Mouse (Mus musculus) Muller cell, postnatal 12 days (primary cell): ENCODE measurements around the gene C87436.
A peak's percentile ranks its signal among the peaks of the same experiment; 100 is the strongest.

Experiments used
- DNase-seq: peaks from one replicate; pipeline ENCODE4 v3.0.0-alpha.2; 2015; ENCODE audit errors: inconsistent ontology term

Gene C87436

DNA sequence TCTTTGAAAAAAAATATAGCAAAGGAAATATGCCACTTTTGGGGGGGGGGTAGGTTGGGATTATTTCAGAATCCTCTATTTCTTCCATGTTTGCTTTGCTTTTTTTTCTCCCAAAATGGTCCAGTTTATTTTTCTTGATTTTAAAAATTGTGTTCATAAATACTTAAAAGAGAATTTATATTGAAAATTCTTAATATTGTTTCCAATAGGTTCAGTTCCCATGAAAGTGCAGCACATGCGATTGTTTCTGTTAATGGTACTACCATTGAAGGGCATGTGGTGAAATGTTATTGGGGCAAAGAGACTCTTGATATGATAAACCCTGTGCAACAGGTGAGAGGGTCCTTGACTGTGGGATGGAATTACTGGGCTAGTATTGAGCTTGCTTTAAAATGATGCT is 11.8 kb upstream of the C87436 start, which contains the start of gene Gm44790:
Gm44790 (plus strand) TSS at position 301 of the 400 bp plus-strand sequence.
- no peak for DNase-seq

DNA sequence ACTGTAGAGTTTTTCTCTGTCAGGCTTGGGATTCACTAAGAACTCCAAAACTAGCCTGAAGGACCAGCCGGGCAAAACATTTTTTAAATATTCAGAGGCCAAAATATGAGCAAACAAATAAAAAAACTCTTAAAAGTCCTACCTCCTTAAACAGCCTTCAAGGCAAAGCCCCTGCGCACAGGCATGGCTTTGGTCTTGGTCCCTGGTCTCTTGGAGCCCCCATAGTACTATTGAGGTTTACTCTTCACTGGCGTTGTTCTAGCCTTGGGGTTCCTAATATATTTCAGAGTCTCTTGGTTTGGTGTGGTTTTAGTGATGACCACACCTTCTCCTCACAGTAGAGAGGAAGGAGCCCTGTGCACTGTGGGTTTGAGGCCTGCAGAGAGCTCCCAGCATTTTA is 6.6 kb upstream of the C87436 start:
- no peak for DNase-seq

DNA sequence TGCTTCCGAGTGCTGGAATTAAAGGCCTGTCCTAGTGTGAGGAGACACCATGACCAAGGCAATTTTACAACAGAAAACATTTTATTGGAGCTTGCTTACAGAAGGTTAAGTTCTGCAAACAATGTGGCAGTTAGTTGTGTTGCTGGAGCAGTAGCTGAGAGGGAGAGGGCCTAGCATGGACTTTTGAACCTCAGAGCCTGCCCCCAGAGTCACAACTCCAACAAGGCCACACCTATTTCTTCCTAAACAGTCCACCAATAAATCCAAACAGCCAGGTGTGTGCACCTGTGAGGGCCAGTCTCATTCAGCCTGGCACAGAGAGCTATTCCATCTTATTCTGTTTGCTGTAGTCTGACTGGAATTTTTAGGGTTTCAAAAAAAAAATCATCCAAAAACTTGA is 4.5 kb upstream of the C87436 start:
- no peak for DNase-seq

DNA sequence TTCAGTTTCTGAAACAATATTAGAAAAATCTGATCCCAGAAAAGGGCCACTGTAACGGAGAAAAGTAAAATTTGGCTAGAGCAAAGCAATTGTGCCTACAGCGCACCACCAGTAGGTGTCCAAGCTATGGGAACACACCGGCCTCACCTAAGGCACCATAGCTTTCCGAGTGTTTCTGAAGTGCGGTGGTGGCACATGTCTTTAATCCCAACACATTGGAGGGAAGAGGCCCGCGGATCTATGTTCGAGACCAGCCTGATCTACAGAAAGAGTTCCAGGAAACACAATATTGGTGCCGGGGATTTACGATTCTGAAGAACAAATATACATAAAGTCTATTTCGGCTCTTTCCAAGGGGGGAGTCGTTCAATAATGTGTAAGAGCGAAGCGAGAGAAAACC is 463 bp upstream of the C87436 start:
- peak; percentile 72 for DNase-seq

DNA sequence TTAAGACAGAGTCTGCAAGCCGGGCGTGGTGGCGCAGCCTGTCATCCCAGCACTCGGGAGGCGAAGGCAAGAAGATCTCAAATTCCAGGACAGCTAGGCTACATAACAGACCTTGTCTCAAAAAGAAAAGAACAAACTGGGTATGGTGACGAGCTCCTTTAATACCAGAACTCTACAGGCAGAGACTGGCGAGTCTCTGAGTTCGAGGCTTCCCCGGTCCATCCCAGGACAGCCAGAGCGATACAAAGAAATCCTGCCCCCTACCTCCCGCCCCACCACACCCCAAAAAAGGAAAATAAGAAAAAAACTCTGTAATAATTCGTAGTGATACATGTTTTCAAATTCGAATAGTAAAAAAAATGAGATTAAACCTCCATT is 934 bp downstream of the C87436 start:
- DNase-seq: no peak

DNA sequence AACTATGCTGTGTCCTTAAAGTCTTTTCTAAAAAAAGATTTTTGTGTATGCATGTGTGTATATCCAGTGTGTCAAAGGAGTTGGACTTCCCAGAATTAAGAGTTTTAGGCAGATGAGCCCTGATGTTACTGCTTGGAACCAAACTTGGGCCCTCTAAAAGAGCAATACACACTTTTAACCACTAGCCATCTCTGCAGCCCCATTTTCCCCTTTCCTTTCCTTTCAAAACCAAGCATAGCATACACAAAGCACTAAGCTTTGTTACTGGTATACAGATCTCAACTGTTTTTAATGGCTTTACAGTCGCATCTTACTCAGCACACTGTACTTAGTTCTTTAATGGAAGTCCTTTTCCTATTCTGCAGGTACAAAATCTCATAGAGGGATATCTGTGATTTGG is 1.4 kb downstream of the C87436 start:
- no peak for DNase-seq

DNA sequence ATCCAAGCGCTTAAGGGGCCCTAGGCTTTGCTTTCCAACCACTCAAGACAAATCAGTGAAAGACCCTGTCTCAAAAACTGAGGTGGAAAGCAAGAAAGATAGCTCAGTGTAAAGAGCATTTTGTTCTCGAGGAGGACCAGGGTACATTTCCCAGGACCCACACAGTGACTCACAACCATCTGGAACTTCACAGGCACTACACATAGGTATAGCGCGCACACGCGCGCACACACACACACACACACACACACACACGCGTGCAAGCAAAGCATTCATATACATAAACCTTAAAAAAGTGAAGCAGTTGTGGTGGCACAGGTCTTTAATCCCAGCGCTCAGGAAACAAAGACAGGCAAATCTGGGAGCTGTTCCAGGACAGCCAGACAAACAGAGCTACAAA is 3.4 kb downstream of the C87436 start:
- no peak for DNase-seq

DNA sequence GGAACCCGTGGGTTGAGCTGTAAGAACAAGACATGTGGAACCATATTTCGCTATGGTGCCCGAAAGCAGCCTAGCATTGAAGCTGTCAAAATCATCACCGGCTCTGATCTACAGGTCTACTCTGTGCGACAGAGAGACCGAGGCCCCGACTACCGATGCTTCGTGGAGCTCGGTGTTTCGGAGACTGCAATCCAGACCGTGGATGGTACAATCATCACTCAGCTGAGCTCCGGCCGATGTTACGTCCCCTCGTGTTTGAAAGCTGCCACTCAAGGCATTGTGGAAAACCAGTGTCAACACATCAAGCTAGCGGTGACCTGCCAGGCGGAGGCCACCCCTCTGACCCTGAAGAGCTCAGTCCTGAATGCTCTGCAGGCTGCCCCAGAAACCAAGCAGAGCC is 7.4 kb downstream of the C87436 start:
- DNase-seq: no peak

DNA sequence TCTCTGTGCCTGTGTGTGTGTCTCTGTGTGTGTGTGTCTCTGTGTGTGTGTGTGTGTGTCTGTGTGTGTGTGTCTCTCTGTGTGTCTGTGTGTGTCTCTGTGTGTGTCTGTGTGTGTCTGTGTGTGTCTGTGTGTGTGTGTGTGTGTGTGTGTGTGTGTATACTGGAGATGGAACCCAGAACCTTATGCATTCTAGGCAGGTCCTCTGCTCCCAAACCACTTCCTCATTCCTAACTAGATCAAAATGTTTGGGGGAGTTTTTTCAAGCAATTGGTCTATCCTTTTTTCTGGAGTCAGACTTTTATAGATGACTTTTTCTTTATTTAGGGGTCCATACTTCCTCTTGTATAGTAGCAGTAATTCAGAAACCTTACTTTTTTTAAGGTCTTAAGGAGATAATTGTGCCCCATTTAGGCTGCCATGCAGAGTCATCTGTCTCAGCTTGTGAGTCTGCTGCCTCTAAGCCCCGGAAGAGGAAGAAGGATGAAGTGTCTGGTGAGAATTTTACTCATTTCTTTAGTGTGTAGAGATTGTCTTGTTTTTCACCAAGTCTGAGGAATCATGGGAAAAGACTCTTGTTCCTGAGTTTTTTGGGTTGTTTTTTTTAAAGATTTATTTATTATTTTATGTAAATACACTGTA is 8.9 kb downstream of the C87436 start:
- DNase-seq: no peak

DNA sequence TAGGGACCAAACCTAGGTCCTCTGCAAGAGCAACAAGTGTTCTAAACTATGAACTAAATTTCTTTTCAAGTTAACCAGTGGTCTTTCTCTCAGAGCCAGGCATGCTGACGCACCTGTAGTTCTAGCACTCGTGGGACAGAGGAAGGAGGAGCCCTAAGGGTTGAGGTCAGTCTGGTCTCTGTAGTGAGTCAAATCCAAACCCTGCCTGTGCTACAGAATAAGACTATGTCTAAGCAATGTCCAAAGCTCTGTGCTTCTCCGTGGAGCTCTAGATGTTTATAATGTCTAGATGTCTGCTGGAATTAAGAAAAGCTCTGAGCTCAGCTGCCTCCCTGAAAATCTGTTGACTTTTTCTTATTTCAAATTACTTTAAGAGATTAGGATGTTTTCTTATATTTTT is 18.6 kb downstream of the C87436 start:
- DNase-seq: no peak

DNA sequence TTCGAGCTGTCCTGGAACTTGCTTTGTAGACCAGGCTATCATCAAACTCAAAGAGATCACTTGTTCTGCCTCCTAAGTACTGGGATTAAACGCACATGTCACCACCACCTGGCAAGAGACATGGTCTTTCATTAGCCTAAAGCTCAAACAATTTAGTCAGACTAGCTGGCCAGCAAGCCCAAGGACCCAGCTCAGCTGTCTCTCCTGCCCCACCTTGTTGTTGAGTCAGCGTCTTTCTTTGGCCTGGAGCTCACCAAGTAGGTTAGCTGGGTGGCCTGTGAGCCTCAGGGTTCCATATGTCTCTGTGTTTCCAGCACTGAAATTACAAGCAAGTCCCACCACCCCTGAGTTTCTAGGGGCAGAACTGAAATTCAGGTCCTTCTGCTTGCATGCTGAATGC is 24.9 kb downstream of the C87436 start:
- no peak for DNase-seq

DNA sequence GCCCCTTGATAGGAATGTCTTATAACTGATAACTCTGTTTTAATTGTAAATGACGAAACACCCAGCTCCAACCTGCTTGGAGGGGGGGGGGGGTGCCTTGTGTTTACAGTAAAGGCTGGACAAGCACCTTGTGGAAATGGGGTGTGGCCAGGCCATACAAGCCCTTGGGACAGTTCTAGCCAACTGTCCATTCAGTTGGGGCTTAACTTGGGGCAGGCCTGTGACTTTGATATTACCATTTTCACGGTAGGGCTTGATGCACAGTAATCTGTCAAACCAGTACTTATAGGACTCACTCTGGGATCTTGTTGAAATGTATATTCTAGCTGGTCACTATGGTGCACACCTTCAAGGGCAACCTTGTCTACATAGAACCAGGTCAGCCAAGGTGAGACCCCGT is 33.1 kb downstream of the C87436 start:
- no peak for DNase-seq

DNA sequence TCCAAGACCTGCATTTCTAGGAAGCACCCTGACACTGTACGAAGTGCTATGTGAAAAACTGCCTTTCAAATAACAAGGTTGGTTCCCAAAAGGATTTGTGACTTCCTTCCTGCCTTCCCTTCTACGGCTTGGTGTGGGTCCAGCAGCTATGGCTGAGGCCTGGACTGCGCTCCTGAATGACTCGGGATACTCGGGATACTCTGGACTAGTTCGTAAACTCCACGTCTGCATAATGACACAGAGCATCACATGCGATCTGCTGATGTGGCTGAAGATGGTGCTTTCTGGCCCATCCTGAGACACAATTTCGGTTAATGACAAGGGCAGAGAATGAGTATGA is 33.6 kb downstream of the C87436 start:
- DNase-seq: no peak

DNA sequence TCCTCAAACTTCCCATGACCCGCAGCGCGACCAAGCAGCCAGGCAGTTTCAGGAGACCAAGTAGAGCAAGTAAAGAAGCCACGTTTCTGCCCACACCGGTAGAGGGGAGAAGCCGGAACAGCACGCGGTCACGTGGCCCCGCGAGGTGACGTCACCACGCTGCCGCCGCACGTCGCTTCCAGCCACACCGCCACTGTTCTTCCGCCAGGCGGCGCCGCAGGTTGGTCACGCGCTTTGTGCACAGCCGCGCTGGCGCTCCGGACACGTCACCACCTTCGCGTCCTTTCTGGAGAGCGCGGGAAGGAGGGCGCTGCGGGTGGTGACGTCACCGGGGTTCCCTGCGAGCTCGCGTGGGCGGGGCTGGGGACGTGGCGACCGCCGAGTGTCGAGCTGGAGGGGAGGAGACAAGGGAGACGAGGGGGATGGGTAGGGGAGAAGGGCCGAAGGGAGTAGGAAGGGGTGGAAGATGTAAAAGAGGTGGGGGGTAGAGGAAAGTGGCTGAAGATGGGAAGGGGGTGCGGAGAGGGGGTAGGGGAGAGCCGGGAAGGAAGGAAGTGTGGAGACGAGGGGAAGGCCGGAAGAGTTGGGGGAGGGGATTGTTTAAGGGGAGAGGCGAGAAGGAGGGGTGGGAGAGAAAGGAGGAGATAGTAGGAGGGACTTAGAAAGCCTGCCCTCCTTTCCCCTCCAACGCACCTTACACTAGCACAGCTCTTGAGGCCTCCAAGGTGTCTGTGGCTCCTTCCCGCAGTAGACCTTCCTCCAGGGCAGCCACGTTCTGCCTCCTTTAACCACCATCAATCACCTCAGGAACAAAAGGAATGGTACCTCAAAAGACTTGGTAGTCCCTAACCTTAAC is 34.2 kb downstream of the C87436 start:
- peak; percentile 99 for DNase-seq

DNA sequence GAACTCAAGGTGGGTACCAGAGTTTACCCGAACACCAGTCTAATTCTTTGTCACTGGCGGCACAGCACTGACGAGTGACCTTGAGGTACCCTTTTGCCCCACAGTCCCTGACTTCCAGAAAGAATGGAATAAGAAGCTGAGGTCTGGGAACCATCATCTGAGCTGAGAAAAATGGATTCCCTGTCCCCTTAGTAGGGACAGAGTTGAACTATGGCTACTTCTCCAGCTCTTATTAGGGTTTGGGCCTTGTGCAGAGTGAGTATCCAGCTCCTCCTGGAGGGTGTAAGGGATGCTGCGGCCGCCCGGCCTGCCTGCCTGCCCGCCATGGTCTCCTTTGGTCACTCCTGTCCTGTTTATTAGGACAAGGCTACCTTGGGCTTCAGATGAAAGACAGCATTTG is 34.9 kb downstream of the C87436 start:
- DNase-seq: no peak

DNA sequence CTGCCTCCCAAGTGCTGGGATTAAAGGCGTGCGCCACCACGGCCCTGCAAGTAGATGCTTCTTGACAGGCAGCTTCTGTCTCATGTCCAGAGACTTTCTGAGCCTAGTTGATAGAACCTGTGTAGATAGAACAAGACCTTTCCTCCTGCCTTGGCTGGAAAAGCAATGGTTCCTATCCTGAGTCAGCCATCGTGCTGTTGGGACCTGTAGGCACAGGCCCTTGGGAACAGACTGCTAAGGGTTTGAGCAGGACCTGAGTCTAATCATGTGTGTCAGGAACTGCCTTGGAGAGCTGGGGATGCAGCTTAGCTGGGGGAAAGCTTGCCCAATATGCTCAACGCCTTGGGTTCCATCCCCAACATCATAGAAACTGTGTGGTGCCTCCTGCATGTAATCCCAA is 35.9 kb downstream of the C87436 start:
- DNase-seq: no peak

DNA sequence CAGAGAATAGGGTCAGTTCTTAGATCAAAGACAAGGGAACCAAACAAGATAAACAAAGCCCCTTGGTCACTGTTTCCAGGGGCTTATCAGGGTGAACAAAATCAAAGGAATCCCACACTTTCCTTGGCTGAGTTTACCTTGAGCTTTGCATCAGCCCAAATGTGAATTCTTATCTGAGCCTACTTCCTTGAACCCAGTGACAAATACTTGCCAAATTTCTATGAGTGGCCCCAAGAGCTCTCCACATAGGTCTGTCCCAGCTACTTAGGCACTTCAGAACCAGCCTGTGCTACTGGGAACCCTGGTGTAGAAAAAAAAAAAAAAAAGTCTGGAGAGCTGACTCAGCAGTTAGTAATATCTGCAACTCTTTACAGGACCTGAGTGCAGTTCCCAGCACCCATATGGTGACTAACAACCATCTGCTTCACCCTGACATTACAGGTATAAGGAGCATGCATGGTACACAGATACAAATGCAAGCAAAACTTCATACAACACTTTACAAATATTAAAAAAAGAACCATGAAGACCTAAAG is 36.5 kb downstream of the C87436 start:
- DNase-seq: no peak

DNA sequence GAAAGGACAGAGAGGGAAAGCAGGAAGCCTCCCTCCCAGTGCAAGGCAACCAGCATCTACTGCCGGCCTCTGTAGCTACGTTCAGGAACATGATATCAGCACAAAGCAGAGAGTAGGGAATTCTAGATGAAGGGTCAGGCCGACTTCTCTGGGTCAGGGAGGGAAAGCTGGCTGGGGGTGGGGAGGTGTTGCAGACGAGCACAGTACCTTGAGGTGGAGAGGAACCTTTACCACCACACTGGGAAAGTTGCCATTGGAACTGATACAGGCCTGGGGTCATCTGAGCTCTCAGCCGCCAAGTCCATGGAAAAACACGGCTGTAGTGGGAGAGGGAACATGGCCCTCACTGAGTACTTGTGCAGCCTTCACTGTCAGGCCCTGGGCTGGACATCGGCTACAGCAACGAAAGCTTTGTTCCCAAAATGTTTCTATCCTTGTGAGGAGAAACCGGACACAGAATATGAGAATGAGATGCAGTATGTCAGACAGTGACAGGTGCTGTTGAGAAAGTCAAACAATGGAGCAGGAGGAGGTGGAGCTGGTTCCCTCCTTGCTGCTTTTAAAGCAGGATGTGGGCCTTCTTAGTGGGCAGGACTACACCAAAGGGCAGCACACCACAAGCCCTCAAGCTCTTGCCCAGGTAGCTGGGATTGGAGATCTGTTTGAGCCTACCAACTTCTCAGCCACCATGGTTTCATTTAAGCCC is 37.4 kb downstream of the C87436 start:
- DNase-seq: no peak

DNA sequence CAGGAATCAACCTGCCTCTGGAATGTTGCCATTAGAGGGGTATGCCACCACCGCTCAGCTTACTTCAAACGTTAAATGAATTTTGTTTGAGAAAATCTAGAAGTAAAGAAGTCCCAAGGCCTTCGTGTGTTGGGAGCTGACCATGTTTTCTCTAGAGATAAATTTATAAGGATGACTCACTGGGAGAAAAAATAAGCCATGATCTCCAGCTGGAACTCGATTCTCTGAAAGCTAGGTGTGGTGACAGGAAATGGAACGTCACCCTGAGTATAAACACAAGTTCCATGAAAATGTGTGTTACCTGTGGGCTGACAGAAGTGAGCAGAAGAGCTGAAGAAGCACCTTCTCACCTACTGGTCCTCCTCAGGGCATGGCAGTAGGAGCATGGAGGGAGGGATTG is 38.8 kb downstream of the C87436 start:
- no peak for DNase-seq

DNA sequence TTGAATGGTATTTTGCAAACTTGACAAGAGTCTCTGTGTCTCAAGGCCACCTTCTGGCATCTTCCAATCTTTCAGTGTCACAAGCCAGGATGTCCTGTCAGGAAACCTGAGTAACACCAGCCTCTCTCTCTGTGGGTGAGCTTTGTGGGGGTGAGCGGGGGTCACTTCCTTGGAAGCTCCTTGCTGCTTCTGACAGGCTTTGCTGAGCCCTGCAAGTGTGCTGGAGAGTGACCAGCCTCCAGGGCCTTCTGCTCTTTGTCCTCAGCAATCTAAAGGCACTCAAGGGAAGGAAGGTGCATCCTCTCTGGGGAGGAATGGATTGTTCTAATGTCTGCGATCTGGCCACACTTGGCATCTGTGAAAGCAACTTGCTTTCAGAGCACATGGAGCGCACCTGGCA is 41.1 kb downstream of the C87436 start:
- no peak for DNase-seq

DNA sequence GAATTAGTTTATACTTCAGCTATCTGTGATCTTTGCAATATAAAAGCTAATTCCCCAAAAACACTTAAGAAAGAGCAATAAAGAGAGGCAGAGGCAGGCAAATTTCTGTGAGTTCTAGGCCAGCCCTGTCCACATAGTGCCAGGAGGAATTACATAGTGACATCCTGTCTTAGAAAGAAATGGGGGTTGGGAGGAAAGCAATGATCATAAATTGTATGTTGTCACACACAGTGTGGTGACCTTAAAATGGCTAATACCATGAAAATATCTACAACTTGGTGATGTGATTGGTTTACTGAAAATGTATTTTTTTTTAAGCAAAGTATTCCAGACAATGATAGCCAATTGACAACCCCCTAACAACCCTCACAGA is 41.6 kb downstream of the C87436 start:
- DNase-seq: no peak

DNA sequence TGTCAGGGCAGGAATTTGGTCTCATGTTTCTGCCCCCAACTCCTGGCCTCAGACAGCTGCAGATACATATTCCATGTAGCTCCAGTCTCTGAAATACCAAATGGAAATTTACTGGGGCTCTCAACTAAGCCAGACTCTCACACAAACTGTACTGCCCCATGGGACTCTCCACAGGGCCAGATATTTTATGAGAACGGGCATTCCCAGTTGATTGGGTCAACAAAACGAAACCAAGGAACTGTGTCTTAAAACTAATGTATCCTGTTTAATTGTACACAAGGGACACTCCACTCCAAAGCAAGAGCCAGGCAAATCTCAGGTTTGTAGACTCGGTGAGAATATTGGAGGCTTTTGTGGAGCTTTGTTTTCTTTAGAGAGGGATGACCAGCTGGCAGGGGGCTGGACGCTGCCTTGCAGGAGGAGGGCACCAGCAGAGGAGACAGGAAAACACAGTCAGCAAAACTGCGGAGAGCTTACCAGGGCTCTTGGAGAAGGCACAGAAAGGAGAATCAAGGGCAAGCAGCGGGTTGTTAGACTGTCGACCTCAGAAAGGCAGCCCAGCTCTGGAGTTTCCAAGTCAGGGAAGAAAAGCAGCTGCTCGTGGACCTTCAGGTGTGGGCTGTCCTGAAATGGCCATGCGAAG is 42.1 kb downstream of the C87436 start:
- DNase-seq: peak; percentile 25
